Mouse (Mus musculus) limb, embryonic 13.5 days (tissue): ENCODE results near the gene Enpep. TPM values are rescaled to one million over a fixed set of nuclear protein-coding genes. Genes with fewer than 3 reads are reported as not detected.

Source experiments
- ATAC-seq: fragments of 200-750 bp; cut with Nextera tagmentation; 2 replicates; pipeline ENCODE4 v1.8.0; 2017; ENCODE audit warnings: low read depth, moderate number of reproducible peaks, moderate TSS enrichment; ENCODE audit not compliant: low FRiP score
- H3K27ac ChIP-seq: fragments of 300-500 bp; sonication (generic); 2 replicates; pipeline ENCODE4 v1.5.1; 2015; ENCODE audit warnings: inconsistent platforms, mild to moderate bottlenecking, moderate library complexity
- H3K27me3 ChIP-seq: fragments of 300-500 bp; sonication (generic); 2 replicates; pipeline ENCODE4 v1.6.1; 2015; ENCODE audit warnings: mild to moderate bottlenecking, inconsistent platforms
- H3K36me3 ChIP-seq: fragments of 300-500 bp; sonication (generic); 2 replicates; pipeline ENCODE4 v1.6.1; 2015; ENCODE audit warnings: inconsistent platforms, mild to moderate bottlenecking, moderate library complexity
- H3K4me1 ChIP-seq: fragments of 300-500 bp; sonication (generic); 2 replicates; pipeline ENCODE4 v1.6.1; 2015; ENCODE audit warnings: inconsistent platforms
- H3K4me2 ChIP-seq: fragments of 300-500 bp; sonication (generic); replicated peaks from 2 replicates; pipeline ENCODE4 v1.6.1; 2015; ENCODE audit warnings: inconsistent platforms, mild to moderate bottlenecking, moderate library complexity
- H3K4me3 ChIP-seq: fragments of 300-500 bp; sonication (generic); 2 replicates; pipeline ENCODE4 v1.5.1; 2015; ENCODE audit warnings: moderate library complexity, mild to moderate bottlenecking, inconsistent platforms
- H3K9ac ChIP-seq: fragments of 300-500 bp; sonication (generic); 2 replicates; pipeline ENCODE4 v1.6.1; 2015; ENCODE audit warnings: mild to moderate bottlenecking, inconsistent platforms
- H3K9me3 ChIP-seq: fragments of 300-500 bp; sonication (generic); 2 replicates; pipeline ENCODE4 v1.6.1; 2016; ENCODE audit warnings: inconsistent platforms
- WGBS: fragments of 180-500 bp; shearing (Covaris S2); methylation state at CpG from one replicate; pipeline ENCODE4 v1.1.7; 2015; 5-methylcytosine and 5-hydroxymethylcytosine counted together
- polyA plus RNA-seq: library from polyadenylated mRNA; unstranded; fragments of >200 nt; fragmentation: Nextera tagmentation; extraction: Ambion mirVana; gene quantifications from 2 replicates; pipeline ENCODE4 v1.2.1, GENCODE M21; 2015

The Enpep gene
- polyA plus RNA-seq, 1 experiment from 2014 or later: 2.7 TPM

- ATAC-seq: no peak
- H3K27me3 ChIP-seq: peaks cover 84% of the 10 kb centered on the region
These were observed 106.8 kb downstream of the Enpep start for GRCm38 (mm10) chr3:129225577-129226289.

GRCm38 (mm10) chr3:129224806-129225576, 107.5 kb downstream of the Enpep start:
- Histone ChIP-seq H3K27ac (no peak overlapping the region), H3K9me3 (no peaks in the 10 kb centered on the region), H3K36me3 (no peaks in the 10 kb centered on the region), H3K4me1 (peaks cover 9% of the 10 kb centered on the region; the same call in 1 of the 2 replicates), H3K4me3 (peak overlapping the region; percentile 12; the same call in 1 of the 2 replicates), H3K27me3 (peaks cover 89% of the 10 kb centered on the region), H3K9ac (no peak overlapping the region), H3K4me2 (peak overlapping the region; percentile 40)
- WGBS: under 1% methylated on average over 40 of the region's 40 CpGs
- no peak for ATAC-seq

More at GRCm38 (mm10) chr3:129225577-129226289, 106.8 kb downstream of the Enpep start:
- 3% methylated on average over 13 of the region's 13 CpGs for WGBS
- H3K27ac ChIP-seq: no peak overlapping the region
- no peak overlapping the region for H3K4me3 ChIP-seq
- H3K4me2 ChIP-seq: no peak overlapping the region
- H3K4me1 ChIP-seq: peaks cover 9% of the 10 kb centered on the region; the same call in 1 of the 2 replicates
- no peaks in the 10 kb centered on the region for H3K36me3 ChIP-seq
- H3K9me3 ChIP-seq: no peaks in the 10 kb centered on the region
- no peak overlapping the region for H3K9ac ChIP-seq

- H3K4me3 ChIP-seq: peak overlapping the region; percentile 12; the same call in 1 of the 2 replicates
- peaks cover 93% of the 10 kb centered on the region for H3K27me3 ChIP-seq
- H3K9ac ChIP-seq: no peak overlapping the region
- H3K4me1 ChIP-seq: peaks cover 9% of the 10 kb centered on the region; the same call in 1 of the 2 replicates
- H3K27ac ChIP-seq: no peak overlapping the region
- peak overlapping the region; percentile 40 for H3K4me2 ChIP-seq
- WGBS: under 1% methylated on average over 26 of the region's 26 CpGs
- no peaks in the 10 kb centered on the region for H3K36me3 ChIP-seq
- no peaks in the 10 kb centered on the region for H3K9me3 ChIP-seq
- ATAC-seq: no peak
These were observed 108.3 kb downstream of the Enpep start for GRCm38 (mm10) chr3:129223964-129224805.

GRCm38 (mm10) chr3:129223401-129223800, 109.1 kb downstream of the Enpep start:
- Histone ChIP-seq H3K36me3 (no peaks in the 10 kb centered on the region), H3K4me2 (no peak overlapping the region), H3K27ac (no peak overlapping the region), H3K9ac (no peak overlapping the region), H3K27me3 (peaks cover 93% of the 10 kb centered on the region), H3K9me3 (no peaks in the 10 kb centered on the region), H3K4me3 (no peak overlapping the region), H3K4me1 (peaks cover 14% of the 10 kb centered on the region; the same call in 1 of the 2 replicates)
- ATAC-seq: no peak
- WGBS: 4% methylated on average over 5 of the region's 6 CpGs

GRCm38 (mm10) chr3:129222448-129223290, 109.9 kb downstream of the Enpep start:
- Histone ChIP-seq H3K9me3 (no peaks in the 10 kb centered on the region), H3K4me3 (no peak overlapping the region), H3K4me1 (peaks cover 17% of the 10 kb centered on the region; the same call in 1 of the 2 replicates), H3K9ac (no peak overlapping the region), H3K36me3 (no peaks in the 10 kb centered on the region), H3K27me3 (peaks cover 93% of the 10 kb centered on the region), H3K4me2 (no peak overlapping the region), H3K27ac (no peak overlapping the region)
- WGBS: 1% methylated on average over 21 of the region's 21 CpGs
- peak; percentile 22; the same call in 1 of the 2 replicates for ATAC-seq

DNA sequence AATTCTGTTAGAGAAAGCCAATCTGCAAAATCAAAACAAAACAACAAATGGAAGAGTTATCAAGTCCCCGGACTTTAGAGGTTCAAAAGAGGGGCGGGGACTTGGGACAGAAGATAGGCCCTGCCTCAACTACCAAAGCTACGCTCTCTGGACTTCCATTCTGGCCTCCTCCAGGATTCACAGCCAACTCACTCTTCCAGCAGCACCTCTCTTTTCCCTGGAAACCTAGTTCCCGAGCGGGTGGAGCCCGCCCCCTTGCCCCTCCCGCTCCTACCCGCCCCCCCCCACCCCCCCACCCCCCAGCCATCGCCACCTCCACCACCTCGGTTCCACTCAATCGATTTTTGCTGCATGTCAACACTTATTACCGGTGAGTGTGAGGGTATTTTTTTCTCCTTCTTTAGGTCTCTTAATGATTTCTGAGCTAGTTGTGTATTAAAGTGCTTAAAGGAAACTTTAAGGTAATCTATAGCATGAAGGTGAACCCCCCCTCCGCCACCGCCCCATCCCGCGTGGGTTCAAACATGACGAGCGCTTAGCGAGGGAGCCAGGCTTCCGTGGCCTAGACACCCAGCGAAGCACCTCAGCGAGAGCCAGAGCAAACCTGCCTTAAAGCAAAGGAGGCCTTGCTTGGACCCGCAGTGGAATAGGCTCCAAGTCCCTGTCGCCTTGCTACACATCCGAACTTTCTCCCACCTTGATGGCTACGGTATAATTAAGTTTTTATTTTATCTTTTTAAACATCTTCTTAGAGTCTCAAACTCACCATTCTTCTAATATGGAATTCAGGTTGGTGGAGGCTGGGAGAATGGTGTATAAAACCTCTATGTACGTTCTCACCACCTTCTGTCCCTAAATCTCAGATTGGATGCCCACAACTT, 110.9 kb downstream of the Enpep start:
- 2% methylated on average over 25 of the region's 27 CpGs for WGBS
- peaks cover 17% of the 10 kb centered on the region; the same call in 1 of the 2 replicates for H3K4me1 ChIP-seq
- H3K36me3 ChIP-seq: no peaks in the 10 kb centered on the region
- H3K27ac ChIP-seq: no peak overlapping the region
- H3K9ac ChIP-seq: no peak overlapping the region
- no peaks in the 10 kb centered on the region for H3K9me3 ChIP-seq
- no peak overlapping the region for H3K4me2 ChIP-seq
- peaks cover 92% of the 10 kb centered on the region for H3K27me3 ChIP-seq
- no peak for ATAC-seq
- no peak overlapping the region for H3K4me3 ChIP-seq

- peaks cover 89% of the 10 kb centered on the region for H3K27me3 ChIP-seq
- H3K9ac ChIP-seq: no peak overlapping the region
- H3K4me1 ChIP-seq: peaks cover 19% of the 10 kb centered on the region; the same call in 1 of the 2 replicates
These were observed 111.7 kb downstream of the Enpep start for GRCm38 (mm10) chr3:129220681-129221379.

DNA sequence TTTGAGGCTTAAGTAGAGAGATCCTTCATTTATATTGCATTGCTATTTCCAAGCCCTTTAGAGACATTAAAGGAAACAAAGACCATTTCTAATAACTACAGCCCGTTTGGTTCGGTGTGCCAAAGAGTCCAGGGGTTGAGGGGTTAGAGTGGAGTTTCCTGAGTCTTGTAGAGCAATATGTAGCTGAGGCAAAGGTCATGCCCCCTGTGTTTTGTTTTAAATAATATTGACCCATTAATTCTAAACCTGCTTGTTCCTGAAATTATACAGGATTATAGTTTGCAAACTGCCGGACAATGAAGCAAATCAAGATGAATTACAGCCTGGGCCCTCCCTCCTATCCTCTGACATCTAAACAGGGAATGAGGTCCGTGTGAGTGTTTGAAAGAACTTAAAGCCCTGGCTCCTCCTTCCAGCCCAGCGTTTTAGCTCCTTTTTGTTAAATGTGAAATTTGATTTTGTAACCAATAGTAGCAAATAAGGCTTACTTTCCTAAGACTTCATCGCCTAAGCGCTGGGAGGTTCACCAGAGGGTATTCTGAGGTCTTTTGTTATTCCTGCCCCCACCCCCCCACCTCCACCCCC, 112.3 kb downstream of the Enpep start:
- H3K27ac ChIP-seq: no peak overlapping the region
- 1% methylated on average over 7 of the region's 7 CpGs for WGBS
- ATAC-seq: no peak
- H3K9me3 ChIP-seq: no peaks in the 10 kb centered on the region
- H3K27me3 ChIP-seq: peaks cover 89% of the 10 kb centered on the region
- H3K9ac ChIP-seq: no peak overlapping the region
- H3K4me1 ChIP-seq: peaks cover 24% of the 10 kb centered on the region
- H3K4me3 ChIP-seq: no peak overlapping the region
- H3K36me3 ChIP-seq: no peaks in the 10 kb centered on the region
- no peak overlapping the region for H3K4me2 ChIP-seq

More at GRCm38 (mm10) chr3:129220681-129221379, 111.7 kb downstream of the Enpep start:
- Histone ChIP-seq H3K36me3 (no peaks in the 10 kb centered on the region), H3K4me3 (no peak overlapping the region), H3K27ac (no peak overlapping the region), H3K4me2 (no peak overlapping the region; the same call in 1 of the 2 replicates), H3K9me3 (no peaks in the 10 kb centered on the region)
- WGBS: 4% methylated on average over 24 of the region's 24 CpGs
- no peak for ATAC-seq
